14 mouse cellular contexts compared by ENCODE assay signal in genomic region chr3:138513243-138513642, GRCm38 (mm10). TPM values are rescaled to one million over a fixed set of nuclear protein-coding genes. Genes with fewer than 3 reads are reported as not detected.
DNase-seq lines count a peak whose midpoint lies in the region; ATAC-seq and TF ChIP-seq lines count a peak whose summit lies in the region.
"Had no signal": no experiment of that assay in that cellular context is flagged by ENCODE, and none has a peak within 500 bp of the region (broad histone marks: within the 10 kb centered on the region; RNA-seq: fewer than 3 reads in every experiment).

No protein-coding gene starts in this region.

- H3K27me3 ChIP-seq in kidney, embryonic 15.5 days, result no peaks in the 10 kb centered on the region
- no peaks in the 10 kb centered on the region for H3K27me3 ChIP-seq in midbrain, embryonic 12.5 days
- H3K27me3 ChIP-seq: liver, embryonic 15.5 days had no signal

- ATAC-seq in kidney, embryonic 15.5 days (replicated peaks; ENCODE audit: low FRiP score), result no peak
- ATAC-seq in midbrain, embryonic 12.5 days (ENCODE audit: low FRiP score, low read depth), result no peak
- ATAC-seq: CD4-positive, CD25-positive, alpha-beta regulatory T cell, adult 4 months had no signal

- H3K4me1 ChIP-seq in kidney, embryonic 15.5 days, result peaks cover 19% of the 10 kb centered on the region
- H3K4me1 ChIP-seq in midbrain, embryonic 12.5 days, result peaks cover 22% of the 10 kb centered on the region
- H3K4me1 ChIP-seq: liver, embryonic 15.5 days had no signal

- peak overlapping the region; percentile 42 for H3K4me2 ChIP-seq in kidney, embryonic 15.5 days
- H3K4me2 ChIP-seq in midbrain, embryonic 12.5 days (replicated peaks), result peak overlapping the region; percentile 34
- H3K4me2 ChIP-seq: liver, embryonic 15.5 days had no signal

- WGBS in kidney, embryonic 15.5 days, result 33% methylated on average over 12 of the region's 12 CpGs
- 40% methylated on average over 12 of the region's 12 CpGs for WGBS in midbrain, embryonic 12.5 days

- no peak for TF ChIP-seq CTCF in layer of hippocampus, adult 2 months (conservative IDR thresholded peaks at IDR 0.05)

- no peak for DNase-seq in layer of hippocampus, adult 2 months (ENCODE audit: low spot score in 2 of 2)
- no peak for DNase-seq in layer of hippocampus, postnatal 10 days (ENCODE audit: low spot score in 2 of 2)
- DNase-seq in urinary bladder, postnatal 10 days (ENCODE audit: low spot score), result no peak
- no peak for DNase-seq in frontal cortex, postnatal 25 days (ENCODE audit: low spot score in 2 of 2)
- no peak for DNase-seq in layer of hippocampus, adult 18-20 months (ENCODE audit: low spot score in 2 of 2)
- no peak for DNase-seq in adrenal gland, adult 8-10 months
- DNase-seq: cerebellum, postnatal 25 days; heart, postnatal 14 days; layer of hippocampus, adult 9-11 months had no signal

- H3K27ac ChIP-seq in layer of hippocampus, adult 2 months, result no peak overlapping the region
- H3K27ac ChIP-seq in kidney, embryonic 15.5 days, result no peak overlapping the region
- no peak overlapping the region for H3K27ac ChIP-seq in midbrain, embryonic 12.5 days (replicated peaks)
- H3K27ac ChIP-seq: liver, embryonic 15.5 days had no signal

- H3K36me3 ChIP-seq in kidney, embryonic 15.5 days, result no peaks in the 10 kb centered on the region
- no peaks in the 10 kb centered on the region for H3K36me3 ChIP-seq in midbrain, embryonic 12.5 days
- H3K36me3 ChIP-seq: liver, embryonic 15.5 days had no signal

- H3K9me3 ChIP-seq in kidney, embryonic 15.5 days (replicated peaks), result no peaks in the 10 kb centered on the region
- H3K9me3 ChIP-seq in midbrain, embryonic 12.5 days, result 0 out of 2 replicates have a peak, but pooled peaks cover 3% of the 10 kb centered on the region
- H3K9me3 ChIP-seq: liver, embryonic 15.5 days had no signal

- no peak overlapping the region for H3K9ac ChIP-seq in kidney, embryonic 15.5 days
- no peak overlapping the region for H3K9ac ChIP-seq in midbrain, embryonic 12.5 days (replicated peaks)
- H3K9ac ChIP-seq: liver, embryonic 15.5 days had no signal

- H3K4me3 ChIP-seq in layer of hippocampus, adult 2 months, result peak overlapping the region; percentile 26; the same call in 1 of the 2 replicates
- peak overlapping the region; percentile 17 for H3K4me3 ChIP-seq in kidney, embryonic 15.5 days (replicated peaks)
- no peak overlapping the region for H3K4me3 ChIP-seq in midbrain, embryonic 12.5 days
- H3K4me3 ChIP-seq: erythroblast, embryonic 14.5 days; liver, embryonic 15.5 days had no signal

RNA-seq across cellular contexts. Expression of gene Eif4e, which starts 12.7 kb away (rescaled TPM):
- total RNA-seq in layer of hippocampus, adult 2 months (2021), result 100 to 1,000 TPM; 180 to 182 TPM
- 100 to 1,000 TPM; 155 to 180 TPM for total RNA-seq in layer of hippocampus, postnatal 10 days (2021)
- 356 and 375 TPM in 2 replicates for polyA plus RNA-seq in kidney, embryonic 15.5 days (2015; fragmentation: Nextera tagmentation; extraction: Ambion mirVana)
- polyA plus RNA-seq in midbrain, embryonic 12.5 days (2016; fragmentation: Nextera tagmentation; extraction: Ambion mirVana), result 348 and 357 TPM in 2 replicates
- 100 to 1,000 TPM; 191 to 202 TPM for total RNA-seq in layer of hippocampus, adult 18-20 months (2021)
- 100 to 1,000 TPM; 145 to 204 (median 162) TPM for total RNA-seq in adrenal gland, adult 8-10 months (2022)

RNA-seq across cellular contexts. Expression of gene Metap1, which starts 23.9 kb away (rescaled TPM):
- total RNA-seq in layer of hippocampus, adult 2 months (2021), result 10 to 100 TPM; 43.8 to 46.0 TPM
- total RNA-seq in layer of hippocampus, postnatal 10 days (2021), result 10 to 100 TPM; 51.7 to 54.1 TPM
- 46.1 and 47.3 TPM in 2 replicates for polyA plus RNA-seq in kidney, embryonic 15.5 days (2015; fragmentation: Nextera tagmentation; extraction: Ambion mirVana)
- 42.8 and 44.2 TPM in 2 replicates for polyA plus RNA-seq in midbrain, embryonic 12.5 days (2016; fragmentation: Nextera tagmentation; extraction: Ambion mirVana)
- 10 to 100 TPM; 43.8 to 45.0 TPM for total RNA-seq in layer of hippocampus, adult 18-20 months (2021)
- total RNA-seq in adrenal gland, adult 8-10 months (2022), result 10 to 100 TPM; 53.9 to 62.2 (median 59.2) TPM
